Mouse (Mus musculus) ovary, postnatal 10 days (tissue): ENCODE results near the gene Dusp3.

Source experiments
- DNase-seq: peaks from one replicate; pipeline ENCODE4 v3.0.0; 2022; ENCODE audit warnings: low spot score

Gene Dusp3

DNA sequence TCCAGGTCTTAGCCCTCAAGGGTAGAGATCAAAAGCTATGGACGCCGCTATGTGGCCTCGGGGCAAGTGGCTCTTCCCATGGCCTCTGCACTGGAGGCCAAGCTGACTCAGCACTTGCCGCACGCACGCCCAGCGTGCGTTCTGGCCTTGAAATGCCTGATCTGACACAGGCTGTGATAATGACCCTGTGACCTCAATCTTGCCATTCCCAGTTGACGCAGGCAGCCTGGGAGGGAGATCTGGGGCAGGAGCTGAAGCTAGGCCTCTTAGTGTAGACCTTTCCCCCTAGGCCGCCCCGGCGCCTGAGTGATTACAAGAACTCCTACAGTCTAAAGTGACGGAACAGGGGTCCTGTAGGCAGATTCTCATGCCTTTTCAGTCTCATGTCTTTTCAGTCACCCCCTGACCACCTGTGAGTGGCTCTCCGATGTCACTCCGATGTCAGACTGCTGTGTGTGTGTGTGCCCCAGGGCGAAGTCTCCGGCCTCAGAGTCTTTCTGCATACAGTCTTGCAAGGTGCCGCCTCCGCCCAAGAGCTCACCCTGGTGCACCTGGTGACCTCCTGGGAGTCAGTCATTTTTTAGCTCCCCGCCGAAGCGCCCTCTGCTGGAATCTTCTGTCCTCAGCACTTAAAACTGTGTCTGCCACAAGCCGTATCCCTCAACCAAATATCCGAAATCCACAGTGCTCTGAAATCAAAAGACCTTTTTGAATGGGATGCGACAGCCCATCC lies 58.6 kb downstream of the Dusp3 start:
- no peak for DNase-seq

GRCm38 (mm10) chr11:101926951-101927589 lies 59.7 kb downstream of the Dusp3 start:
- no peak for DNase-seq

DNA sequence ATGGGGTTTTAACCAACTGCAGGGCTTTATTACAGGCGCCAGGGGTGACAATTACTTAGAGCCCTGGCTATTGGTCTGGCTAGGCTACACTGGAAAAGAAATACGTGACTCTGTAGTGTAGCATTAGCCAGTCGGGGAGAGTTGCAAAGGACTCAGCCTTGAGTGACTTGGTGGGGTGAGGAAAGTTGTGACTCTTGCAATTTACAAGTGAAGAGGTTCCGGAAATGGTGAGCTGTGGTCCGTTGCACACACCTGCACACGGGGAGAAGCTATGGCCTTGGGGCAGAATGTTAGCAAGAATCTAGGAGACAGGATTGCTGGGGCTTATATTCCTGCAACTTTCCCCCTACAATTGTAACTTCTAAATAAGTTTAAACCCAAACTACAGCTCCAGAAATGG lies 61.2 kb downstream of the Dusp3 start:
- DNase-seq = no peak

- DNase-seq = no peak
These were observed 62.3 kb downstream of the Dusp3 start for GRCm38 (mm10) chr11:101924441-101924976.

- DNase-seq = no peak
These were observed 62.8 kb downstream of the Dusp3 start for GRCm38 (mm10) chr11:101923988-101924387.

GRCm38 (mm10) chr11:101921361-101921952 lies 65.4 kb downstream of the Dusp3 start:
- DNase-seq = no peak
